Mouse (Mus musculus): ENCODE data around the gene Map7d1.

- TF ChIP-seq CTCF (IDR thresholded peaks at IDR 0.05; ENCODE audit: borderline replicate concordance, insufficient read depth, low read length) (no peak), POLR2A (IDR thresholded peaks at IDR 0.05; ENCODE audit: low read depth, low read length) (no peak)
Measured at GRCm38 (mm10) chr4:126194916-126195315, 61.2 kb downstream of the Map7d1 start.
